Mouse (Mus musculus) NIH3T3 (cell line): ENCODE results near the gene Zswim8.

Source experiments
- DNase-seq: peaks from one replicate; pipeline ENCODE4 v3.0.0-alpha.2; 2012; ENCODE audit warnings: low read depth

Zswim8 gene

GRCm38 (mm10) chr14:20707201-20708190 is at the start of gene Zswim8:
TSS of gene Zswim8 (plus strand) at chr14:20707552.
- DNase-seq, result peak; percentile 93

- peak; percentile 77 for DNase-seq
Observed at GRCm38 (mm10) chr14:20658326-20658725, 49.0 kb upstream of the Zswim8 start.

- no peak for DNase-seq
Observed at GRCm38 (mm10) chr14:20658902-20659301, 48.5 kb upstream of the Zswim8 start.

DNA sequence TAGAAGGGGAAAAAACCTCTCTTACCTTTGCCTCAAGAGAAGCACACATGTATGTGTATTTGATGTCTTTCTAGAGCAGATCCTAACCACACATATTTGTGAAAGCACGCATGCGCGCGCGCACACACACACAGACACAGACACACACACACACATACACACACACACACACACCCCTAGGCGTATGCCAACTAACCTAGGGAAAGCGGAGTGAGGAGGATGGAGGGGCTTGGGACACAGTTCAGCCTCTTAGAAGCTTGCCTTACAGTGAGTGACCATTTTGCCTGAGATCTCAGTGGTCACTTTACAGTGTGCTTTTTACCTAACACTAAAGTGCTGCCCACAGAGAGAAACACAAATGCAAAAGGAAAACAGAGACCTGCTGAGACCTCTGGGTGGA is 47.7 kb upstream of the Zswim8 start:
- no peak for DNase-seq

DNA sequence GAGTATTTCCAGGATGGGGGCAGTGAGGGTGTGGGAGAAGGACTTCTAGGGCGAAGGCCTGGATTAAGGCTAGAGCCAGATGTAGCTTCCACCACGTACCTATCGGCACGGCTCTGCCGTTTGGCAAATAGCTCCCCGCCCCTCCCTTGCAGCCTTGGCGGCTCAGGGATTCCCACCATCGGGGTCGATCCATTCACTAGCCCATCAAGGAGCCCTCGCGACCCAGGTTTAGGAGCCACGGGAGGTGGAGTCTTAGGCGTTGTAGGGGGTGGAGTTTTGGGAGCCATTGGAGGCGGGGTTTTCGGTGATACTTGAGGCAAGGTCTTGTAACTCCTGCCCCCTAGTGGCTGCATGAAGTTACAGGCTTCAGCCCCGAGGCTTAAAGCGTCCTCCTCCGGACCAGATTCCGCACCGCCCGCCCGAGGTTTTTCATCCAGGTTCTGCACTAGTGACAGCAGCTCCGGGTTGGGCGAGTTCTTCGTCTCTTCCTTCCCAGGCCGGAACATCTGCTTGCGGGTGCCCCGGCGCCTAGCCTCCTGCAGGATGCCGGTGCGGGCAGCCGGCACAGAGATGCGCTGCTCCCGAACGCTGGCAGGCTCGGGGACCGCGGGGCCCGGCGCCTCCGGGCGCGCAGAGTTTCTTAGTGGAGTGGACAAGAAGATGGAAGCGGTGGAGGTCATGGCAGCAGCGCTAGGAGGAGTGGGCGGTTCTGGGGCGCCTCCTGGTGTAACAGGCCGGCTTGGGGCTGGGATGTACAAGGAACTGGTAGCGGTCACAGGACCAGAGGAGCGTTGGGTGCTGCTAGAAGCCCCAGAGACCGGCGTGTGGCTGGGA is 46.3 kb upstream of the Zswim8 start:
- DNase-seq, result peak; percentile 98

- DNase-seq, result peak; percentile 38
Observed at GRCm38 (mm10) chr14:20661661-20662331, 45.6 kb upstream of the Zswim8 start.

- no peak for DNase-seq
Observed at GRCm38 (mm10) chr14:20662740-20663139, 44.6 kb upstream of the Zswim8 start.

DNA sequence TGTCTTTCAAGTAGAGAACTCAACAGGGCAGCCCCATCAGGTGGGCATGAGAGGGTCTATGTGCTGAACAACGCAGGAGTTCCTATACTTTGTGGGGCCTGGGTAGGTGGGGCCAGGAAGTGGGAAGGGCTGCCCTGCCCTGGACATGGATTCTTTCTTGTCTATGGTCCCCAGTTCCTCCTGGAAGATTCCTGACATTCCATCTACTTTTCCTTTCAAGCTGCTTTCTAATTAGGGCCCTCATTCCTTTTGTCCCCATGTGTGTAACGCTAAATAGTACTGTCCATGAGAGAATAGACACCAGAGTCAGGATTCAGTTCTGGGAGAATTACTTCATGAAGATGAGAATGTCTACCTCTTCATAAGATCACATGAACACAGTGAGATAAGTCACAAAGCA is 43.8 kb upstream of the Zswim8 start:
- DNase-seq, result no peak

- no peak for DNase-seq
Observed at GRCm38 (mm10) chr14:20664436-20664835, 42.9 kb upstream of the Zswim8 start.

DNA sequence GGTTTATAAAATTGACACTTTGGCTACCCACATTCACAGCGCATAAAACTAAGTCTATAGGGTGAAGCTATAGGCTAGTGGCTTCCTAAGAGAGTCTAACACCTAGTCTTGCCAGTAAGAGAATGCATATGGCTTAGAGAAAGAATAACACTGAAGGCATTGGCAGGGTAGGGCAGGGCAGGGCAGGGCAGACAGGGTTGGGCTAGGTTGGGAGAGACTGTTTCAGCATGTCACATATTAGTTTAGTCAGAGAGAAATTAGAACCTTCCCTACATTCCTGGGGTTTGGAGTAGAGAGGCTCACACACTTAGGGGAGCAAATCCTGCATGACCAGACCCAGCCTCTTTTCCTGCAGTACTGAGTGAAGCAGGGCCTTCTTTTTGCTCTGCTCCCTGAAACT is 39.9 kb upstream of the Zswim8 start:
- DNase-seq, result no peak

GRCm38 (mm10) chr14:20668154-20668810 is 39.1 kb upstream of the Zswim8 start, which contains the start of gene Synpo2l:
TSS of gene Synpo2l (minus strand) at chr14:20668354.
- peak; percentile 10 for DNase-seq

DNA sequence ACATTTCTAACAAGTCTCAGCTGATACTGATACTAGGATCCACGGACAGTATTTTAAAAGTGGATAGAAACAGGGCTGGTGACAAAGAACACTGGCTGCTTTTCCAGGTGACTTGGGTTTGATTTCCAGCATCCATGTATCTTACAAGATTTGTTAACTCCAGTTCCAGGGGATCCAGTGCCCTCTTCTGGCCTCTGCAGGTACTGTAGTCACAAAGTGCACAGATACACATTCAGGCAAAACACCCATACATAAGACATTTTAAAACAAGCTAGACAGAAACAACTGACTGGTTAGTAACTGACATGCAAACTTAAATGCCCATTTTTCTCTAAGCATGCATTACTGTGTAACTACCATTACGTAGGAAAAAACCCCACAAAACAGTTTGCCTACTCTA is 34.4 kb upstream of the Zswim8 start:
- peak; percentile 79 for DNase-seq

GRCm38 (mm10) chr14:20673735-20674063 is 33.7 kb upstream of the Zswim8 start:
- DNase-seq, result no peak

GRCm38 (mm10) chr14:20674064-20674833 is 33.1 kb upstream of the Zswim8 start, which contains the start of gene Sec24c:
TSS of gene Sec24c (plus strand) at chr14:20674308.
- peak; percentile 99 for DNase-seq

DNA sequence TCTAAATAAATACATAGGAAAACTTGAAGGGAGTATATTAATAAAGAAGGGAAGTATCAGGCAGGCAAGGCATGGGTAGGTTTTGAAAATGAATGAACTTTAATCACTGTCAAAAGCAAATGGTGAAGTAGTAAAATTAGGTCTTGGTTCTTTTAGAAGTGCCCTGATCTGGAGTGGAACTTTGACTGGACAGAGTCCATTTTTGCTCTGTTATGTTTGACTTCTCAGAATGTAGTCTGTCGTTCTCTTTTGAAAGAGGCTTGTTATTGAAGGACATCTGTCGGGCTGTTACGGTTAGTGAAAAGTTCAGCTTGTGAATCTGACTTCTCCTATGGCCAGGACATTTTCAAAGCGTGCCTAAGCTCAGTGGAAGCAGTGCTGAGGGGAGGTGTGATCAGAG is 29.4 kb upstream of the Zswim8 start:
- DNase-seq, result no peak

DNA sequence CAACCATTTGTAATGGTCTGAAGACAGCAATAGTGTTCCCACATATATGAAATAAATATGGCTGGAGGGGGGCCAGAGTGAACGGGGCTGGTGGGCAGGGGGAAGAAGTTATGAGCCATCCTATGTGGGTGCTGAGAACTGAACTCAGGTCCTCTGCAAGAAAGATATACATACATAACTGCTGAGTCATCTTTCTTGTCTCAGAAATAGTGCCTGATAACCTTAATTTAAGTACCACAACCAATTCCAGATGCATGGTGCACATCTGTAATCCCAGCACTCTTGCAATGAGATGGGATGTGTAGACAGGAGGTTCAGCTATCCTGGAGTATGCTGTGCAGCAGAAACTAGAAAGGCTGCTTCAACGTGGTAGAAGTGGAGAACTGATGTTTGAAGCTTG is 25.6 kb upstream of the Zswim8 start:
- DNase-seq, result no peak

DNA sequence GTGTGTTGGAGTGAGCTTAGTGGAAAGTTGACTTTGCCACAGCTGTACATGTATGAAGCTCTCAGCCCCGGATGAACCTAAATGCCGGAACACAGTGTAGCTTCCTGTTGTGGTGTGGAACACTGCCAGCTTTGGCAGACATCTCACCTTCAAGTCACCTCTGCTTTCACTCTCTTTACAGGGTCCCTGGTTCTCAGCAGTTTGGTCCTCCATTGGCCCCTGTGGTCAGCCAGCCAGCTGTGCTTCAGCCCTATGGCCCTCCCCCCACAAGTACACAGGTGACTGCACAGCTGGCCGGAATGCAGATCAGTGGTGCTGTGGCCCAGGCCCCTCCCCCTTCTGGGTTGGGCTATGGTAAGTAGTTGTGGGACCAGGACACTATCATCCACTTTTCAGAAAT is 24.9 kb upstream of the Zswim8 start:
- no peak for DNase-seq

GRCm38 (mm10) chr14:20686576-20686975 is 20.8 kb upstream of the Zswim8 start:
- DNase-seq, result no peak

GRCm38 (mm10) chr14:20689009-20689408 is 18.3 kb upstream of the Zswim8 start:
- DNase-seq, result no peak

DNA sequence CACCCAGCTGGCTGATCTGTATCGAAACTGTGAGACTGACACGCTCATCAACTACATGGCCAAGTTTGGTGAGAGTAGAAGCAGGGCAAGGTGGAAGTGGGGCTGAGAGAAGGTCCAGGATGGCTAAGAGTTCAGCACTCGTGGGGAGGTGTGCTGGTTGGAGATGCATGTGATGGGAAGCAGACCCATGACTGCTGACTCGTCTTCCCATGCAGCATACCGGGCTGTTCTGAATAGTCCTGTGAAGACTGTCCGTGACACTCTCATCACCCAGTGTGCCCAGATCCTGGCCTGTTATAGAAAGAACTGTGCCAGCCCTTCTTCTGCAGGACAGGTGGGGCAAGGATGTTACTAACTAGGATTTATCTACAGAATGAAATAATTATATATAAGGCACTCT is 15.6 kb upstream of the Zswim8 start:
- no peak for DNase-seq

DNA sequence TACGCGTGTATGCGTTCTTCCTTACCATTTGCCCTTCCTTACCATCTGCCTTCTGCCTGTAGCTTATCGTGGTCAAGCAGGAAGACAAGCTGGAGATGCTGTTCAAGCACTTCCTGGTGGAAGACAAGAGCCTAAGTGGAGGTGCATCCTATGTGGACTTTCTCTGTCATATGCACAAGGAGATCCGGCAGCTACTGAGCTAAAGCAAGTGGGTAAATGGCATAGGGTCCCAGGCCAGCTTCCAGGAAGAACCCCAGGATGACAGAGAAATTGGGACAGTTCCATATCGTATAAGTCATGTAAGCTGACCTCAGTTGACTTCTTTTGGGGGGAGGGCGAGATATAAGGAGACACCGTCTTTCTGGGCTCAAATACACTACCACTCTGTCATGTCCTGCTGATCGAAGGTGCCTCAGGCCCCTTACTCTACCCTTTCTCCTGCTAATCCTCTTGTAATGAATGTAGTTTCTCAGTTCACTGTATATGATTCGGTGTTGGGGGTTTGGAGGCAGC is 13.7 kb upstream of the Zswim8 start:
- DNase-seq, result no peak
